Comparison of ENCODE assay signal across 26 mouse cellular contexts in genomic region chr11:28648916-28649315, GRCm38 (mm10).
DNase-seq lines count a peak whose midpoint lies in the region; ATAC-seq and TF ChIP-seq lines count a peak whose summit lies in the region.
"Had no signal": no experiment of that assay in that cellular context is flagged by ENCODE, and none has a peak within 500 bp of the region (broad histone marks: within the 10 kb centered on the region; RNA-seq: fewer than 3 reads in every experiment).

No protein-coding gene starts in this region.

- no peaks in the 10 kb centered on the region for H3K27me3 ChIP-seq in hindbrain, embryonic 11.5 days (ENCODE audit: control insufficient read depth, insufficient read depth, low read length)
- no peaks in the 10 kb centered on the region for H3K27me3 ChIP-seq in hindbrain, embryonic 14.5 days (ENCODE audit: control insufficient read depth, insufficient read depth, low read length)
- no peaks in the 10 kb centered on the region for H3K27me3 ChIP-seq in cerebellum, adult 2 months (ENCODE audit: control insufficient read depth, insufficient read depth, low read length)
- no peaks in the 10 kb centered on the region for H3K27me3 ChIP-seq in intestine, postnatal 0 days (replicated peaks; ENCODE audit: control insufficient read depth, insufficient read depth, low read length)
- H3K27me3 ChIP-seq: heart, embryonic 13.5 days; hindbrain, embryonic 12.5 days; limb, embryonic 12.5 days; liver, embryonic 15.5 days; midbrain, embryonic 15.5 days had no signal

- no peak overlapping the region for H3K27ac ChIP-seq in hindbrain, embryonic 11.5 days (ENCODE audit: low read depth, low read length)
- no peak overlapping the region for H3K27ac ChIP-seq in hindbrain, embryonic 14.5 days
- no peak overlapping the region for H3K27ac ChIP-seq in cerebellum, adult 2 months (ENCODE audit: insufficient read depth, low read length)
- no peak overlapping the region for H3K27ac ChIP-seq in intestine, postnatal 0 days (ENCODE audit: low read depth, low read length)
- H3K27ac ChIP-seq: heart, embryonic 13.5 days; hindbrain, embryonic 12.5 days; layer of hippocampus, adult 2 months; left cerebral cortex, adult 2 months; limb, embryonic 12.5 days; liver, embryonic 15.5 days; midbrain, embryonic 15.5 days; stomach, postnatal 0 days had no signal

- H3K9ac ChIP-seq in hindbrain, embryonic 11.5 days (ENCODE audit: low read depth, low read length) = no peak overlapping the region
- no peak overlapping the region for H3K9ac ChIP-seq in hindbrain, embryonic 14.5 days
- no peak overlapping the region for H3K9ac ChIP-seq in intestine, postnatal 0 days (ENCODE audit: low read depth, low read length)
- H3K9ac ChIP-seq: forebrain, postnatal 0 days; heart, embryonic 13.5 days; hindbrain, embryonic 12.5 days; limb, embryonic 12.5 days; liver, embryonic 15.5 days; lung, embryonic 14.5 days; midbrain, embryonic 15.5 days had no signal

- no peak for TF ChIP-seq POLR2A in cerebellum, adult 2 months (IDR thresholded peaks at IDR 0.05; ENCODE audit: borderline replicate concordance, insufficient read depth, low read length)

- H3K4me1 ChIP-seq in hindbrain, embryonic 11.5 days (replicated peaks; ENCODE audit: control insufficient read depth, insufficient read depth, low read length) = no peaks in the 10 kb centered on the region
- no peaks in the 10 kb centered on the region for H3K4me1 ChIP-seq in hindbrain, embryonic 14.5 days (replicated peaks; ENCODE audit: control insufficient read depth, insufficient read depth, low read length)
- H3K4me1 ChIP-seq in cerebellum, adult 2 months (ENCODE audit: control insufficient read depth, insufficient read depth, low read length) = no peaks in the 10 kb centered on the region
- no peaks in the 10 kb centered on the region for H3K4me1 ChIP-seq in intestine, postnatal 0 days (replicated peaks; ENCODE audit: control insufficient read depth, insufficient read depth, low read length)
- H3K4me1 ChIP-seq: hindbrain, embryonic 12.5 days; limb, embryonic 12.5 days; liver, embryonic 15.5 days; midbrain, embryonic 15.5 days had no signal

- no peak for DNase-seq in hindbrain, embryonic 11.5 days (ENCODE audit: low spot score)
- DNase-seq in hindbrain, embryonic 14.5 days (ENCODE audit: low spot score) = no peak
- DNase-seq in retina, embryonic 14.5 days (ENCODE audit: low spot score) = peak; percentile 12
- DNase-seq in retina, postnatal 1 day = no peak
- DNase-seq in R1 (ENCODE audit: low read depth, low spot score) = peak; percentile 77
- no peak for DNase-seq in cerebellum, adult 2 months
- DNase-seq: cerebellum, adult 9-10 months; cerebellum, postnatal 36 days; forebrain, postnatal 0 days; gastrocnemius, postnatal 10 days; heart, postnatal 14 days; lung, embryonic 14.5 days; lung, postnatal 14 days; right cerebral cortex, postnatal 4 days; thymus, adult 2 months; thymus, postnatal 36 days had no signal

- WGBS in hindbrain, embryonic 11.5 days = 22% methylated on average over 3 of the region's 3 CpGs
- 22% methylated on average over 3 of the region's 3 CpGs for WGBS in hindbrain, embryonic 14.5 days
- 52% methylated on average over 3 of the region's 3 CpGs for WGBS in cerebellum, adult 2 months
- WGBS in intestine, postnatal 0 days = 40% methylated on average over 3 of the region's 3 CpGs

- no peak overlapping the region for H3K4me3 ChIP-seq in hindbrain, embryonic 11.5 days (ENCODE audit: low read depth, low read length)
- no peak overlapping the region for H3K4me3 ChIP-seq in hindbrain, embryonic 14.5 days (replicated peaks; ENCODE audit: low read length)
- H3K4me3 ChIP-seq in cerebellum, adult 2 months (replicated peaks; ENCODE audit: insufficient read depth, low read depth, low read length) = no peak overlapping the region
- no peak overlapping the region for H3K4me3 ChIP-seq in intestine, postnatal 0 days (ENCODE audit: low read depth, low read length)
- H3K4me3 ChIP-seq: heart, embryonic 13.5 days; hindbrain, embryonic 12.5 days; layer of hippocampus, adult 2 months; left cerebral cortex, adult 2 months; limb, embryonic 12.5 days; liver, embryonic 15.5 days; midbrain, embryonic 15.5 days had no signal

- no peaks in the 10 kb centered on the region for H3K36me3 ChIP-seq in hindbrain, embryonic 11.5 days (ENCODE audit: control insufficient read depth, insufficient read depth, low read length)
- no peaks in the 10 kb centered on the region for H3K36me3 ChIP-seq in hindbrain, embryonic 14.5 days (replicated peaks; ENCODE audit: control insufficient read depth, insufficient read depth)
- H3K36me3 ChIP-seq in intestine, postnatal 0 days (ENCODE audit: control insufficient read depth, insufficient read depth) = no peaks in the 10 kb centered on the region
- H3K36me3 ChIP-seq: heart, embryonic 13.5 days; hindbrain, embryonic 12.5 days; limb, embryonic 12.5 days; liver, embryonic 15.5 days; midbrain, embryonic 15.5 days had no signal

- no peak for TF ChIP-seq CTCF in cerebellum, adult 2 months (IDR thresholded peaks at IDR 0.05; ENCODE audit: borderline replicate concordance, insufficient read depth, low read depth, low read length)
- no peak for TF ChIP-seq CTCF in intestine, postnatal 0 days (IDR thresholded peaks at IDR 0.05; ENCODE audit: low read depth)

- no peak overlapping the region for H3K4me2 ChIP-seq in hindbrain, embryonic 11.5 days (replicated peaks; ENCODE audit: low read depth, low read length)
- H3K4me2 ChIP-seq in hindbrain, embryonic 14.5 days (replicated peaks) = no peak overlapping the region
- no peak overlapping the region for H3K4me2 ChIP-seq in intestine, postnatal 0 days (replicated peaks; ENCODE audit: low read depth)
- H3K4me2 ChIP-seq: heart, embryonic 13.5 days; hindbrain, embryonic 12.5 days; limb, embryonic 12.5 days; liver, embryonic 15.5 days; lung, embryonic 14.5 days; midbrain, embryonic 15.5 days had no signal

- 0 out of 2 replicates have a peak, but pooled peaks have one; percentile 17 for ATAC-seq in hindbrain, embryonic 11.5 days (ENCODE audit: low FRiP score)
- ATAC-seq in hindbrain, embryonic 14.5 days (ENCODE audit: low FRiP score) = no peak
- no peak for ATAC-seq in intestine, postnatal 0 days
- ATAC-seq: forebrain, postnatal 0 days; intestine, embryonic 16.5 days; midbrain, embryonic 15.5 days had no signal

- H3K9me3 ChIP-seq in hindbrain, embryonic 11.5 days (ENCODE audit: control insufficient read depth, low read length) = no peaks in the 10 kb centered on the region
- H3K9me3 ChIP-seq in hindbrain, embryonic 14.5 days (ENCODE audit: control insufficient read depth, low read length) = no peaks in the 10 kb centered on the region
- H3K9me3 ChIP-seq in intestine, postnatal 0 days (ENCODE audit: control insufficient read depth) = no peaks in the 10 kb centered on the region
- H3K9me3 ChIP-seq: heart, embryonic 13.5 days; hindbrain, embryonic 12.5 days; limb, embryonic 12.5 days; liver, embryonic 15.5 days; midbrain, embryonic 15.5 days had no signal

Comparison
In these comparisons a context has a peak if more than half of its experiments do, and no peak if none do; other contexts are left out.
1. DNase-seq: peak in retina, embryonic 14.5 days (single experiment) and R1 (single experiment); none in hindbrain, embryonic 11.5 days (single experiment), hindbrain, embryonic 14.5 days (single experiment), retina, postnatal 1 day (single experiment) and cerebellum, adult 2 months (0 of 2).